Mouse (Mus musculus) spleen, adult 2 months (tissue): ENCODE data around the gene Pde4d.

Source experiments
- CTCF ChIP-seq: fragments of 200-500 bp; IDR thresholded peaks from 2 replicates; pipeline ENCODE4 v1.5.1; 2011; ENCODE audit warnings: mild to moderate bottlenecking, inconsistent platforms; ENCODE audit not compliant: insufficient read depth, insufficient read length, insufficient replicate concordance; ENCODE audit errors: extremely low read depth
- POLR2A ChIP-seq: fragments of 200-500 bp; IDR thresholded peaks from 2 replicates; pipeline ENCODE4 v1.6.1; 2011; ENCODE audit warnings: low read depth, low read length, inconsistent platforms

DNA sequence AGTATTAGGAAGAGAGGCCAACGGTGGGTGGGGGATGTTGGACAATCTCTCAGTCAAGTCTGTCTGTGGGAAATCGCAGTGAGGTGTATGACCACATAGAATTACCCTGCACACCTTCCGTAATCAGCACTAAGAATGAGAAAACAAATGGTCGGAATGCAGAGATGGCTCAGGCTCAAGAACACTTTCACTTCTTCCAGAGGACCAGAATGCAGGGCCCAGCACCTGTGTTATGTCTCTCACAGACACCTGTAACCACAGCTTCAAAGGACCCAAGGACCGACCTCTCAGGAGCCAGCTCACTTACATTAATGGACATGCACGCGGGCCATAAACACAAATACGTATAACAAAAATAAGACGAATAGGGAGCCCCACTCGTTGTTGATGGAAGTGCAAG is 1467.8 kb downstream of the Pde4d start:
- TF ChIP-seq CTCF, result no peak
- TF ChIP-seq POLR2A, result no peak
